Mouse (Mus musculus) forebrain, embryonic 11.5 days (tissue): ENCODE data around the gene Smarcc2. TPM values are rescaled to one million over a fixed set of nuclear protein-coding genes. Genes with fewer than 3 reads are reported as not detected.

ENCODE experiments used
- ATAC-seq: fragments of 200-750 bp; cut with Nextera tagmentation; replicated peaks from 2 replicates; pipeline ENCODE4 v1.8.0; 2017; ENCODE audit warnings: moderate TSS enrichment; ENCODE audit not compliant: low FRiP score
- DNase-seq: peaks from one replicate; pipeline ENCODE4 v3.0.0-alpha.2; 2017; ENCODE audit warnings: low spot score
- H3K27ac ChIP-seq: fragments of 300-500 bp; sonication (generic); 2 replicates; pipeline ENCODE4 v1.5.1; 2014; ENCODE audit warnings: low read depth, low read length
- H3K27me3 ChIP-seq: fragments of 300-500 bp; sonication (generic); 2 replicates; pipeline ENCODE4 v1.6.1; 2014; ENCODE audit warnings: mild to moderate bottlenecking, low read length, mixed read lengths; ENCODE audit not compliant: control insufficient read depth, insufficient read depth
- H3K36me3 ChIP-seq: fragments of 300-500 bp; sonication (generic); 2 replicates; pipeline ENCODE4 v1.6.1; 2014; ENCODE audit warnings: mild to moderate bottlenecking, low read length, moderate library complexity, mixed read lengths; ENCODE audit not compliant: control insufficient read depth, insufficient read depth
- H3K4me1 ChIP-seq: fragments of 300-500 bp; sonication (generic); replicated peaks from 2 replicates; pipeline ENCODE4 v1.6.1; 2014; ENCODE audit warnings: low read length, mixed read lengths; ENCODE audit not compliant: control insufficient read depth, insufficient read depth
- H3K4me2 ChIP-seq: fragments of 300-500 bp; sonication (generic); 2 replicates; pipeline ENCODE4 v1.6.1; 2014; ENCODE audit warnings: low read depth, mild to moderate bottlenecking, low read length, moderate library complexity, mixed read lengths; ENCODE audit not compliant: severe bottlenecking
- H3K4me3 ChIP-seq: fragments of 300-500 bp; sonication (generic); 2 replicates; pipeline ENCODE4 v1.5.1; 2014; ENCODE audit warnings: low read depth, low read length
- H3K9ac ChIP-seq: fragments of 300-500 bp; sonication (generic); 2 replicates; pipeline ENCODE4 v1.6.1; 2014; ENCODE audit warnings: low read length
- H3K9me3 ChIP-seq: fragments of 300-500 bp; sonication (generic); 2 replicates; pipeline ENCODE4 v1.6.1; 2016; ENCODE audit warnings: low read length, mixed read lengths; ENCODE audit not compliant: control insufficient read depth
- WGBS: fragments of 180-500 bp; shearing (Covaris S2); extraction: QIAGEN DNeasy Blood & Tissue Kit; methylation state at CpG from one replicate; pipeline ENCODE4 v1.1.7; 2014; 5-methylcytosine and 5-hydroxymethylcytosine counted together
- microRNA-seq: library from miRNA; unstranded; fragments of <30 nt; microRNA quantifications from one replicate; pipeline ENCODE4, GENCODE M21; 2016; ENCODE audit not compliant: insufficient number of aligned reads
- polyA plus RNA-seq: library from polyadenylated mRNA; unstranded; fragments of >200 nt; fragmentation: Nextera tagmentation; extraction: Ambion mirVana; gene quantifications from 2 replicates; pipeline ENCODE4 v1.2.1, GENCODE M21; 2014

The Smarcc2 gene
- polyA plus RNA-seq, 1 experiment from 2014 or later: 139 TPM

DNA sequence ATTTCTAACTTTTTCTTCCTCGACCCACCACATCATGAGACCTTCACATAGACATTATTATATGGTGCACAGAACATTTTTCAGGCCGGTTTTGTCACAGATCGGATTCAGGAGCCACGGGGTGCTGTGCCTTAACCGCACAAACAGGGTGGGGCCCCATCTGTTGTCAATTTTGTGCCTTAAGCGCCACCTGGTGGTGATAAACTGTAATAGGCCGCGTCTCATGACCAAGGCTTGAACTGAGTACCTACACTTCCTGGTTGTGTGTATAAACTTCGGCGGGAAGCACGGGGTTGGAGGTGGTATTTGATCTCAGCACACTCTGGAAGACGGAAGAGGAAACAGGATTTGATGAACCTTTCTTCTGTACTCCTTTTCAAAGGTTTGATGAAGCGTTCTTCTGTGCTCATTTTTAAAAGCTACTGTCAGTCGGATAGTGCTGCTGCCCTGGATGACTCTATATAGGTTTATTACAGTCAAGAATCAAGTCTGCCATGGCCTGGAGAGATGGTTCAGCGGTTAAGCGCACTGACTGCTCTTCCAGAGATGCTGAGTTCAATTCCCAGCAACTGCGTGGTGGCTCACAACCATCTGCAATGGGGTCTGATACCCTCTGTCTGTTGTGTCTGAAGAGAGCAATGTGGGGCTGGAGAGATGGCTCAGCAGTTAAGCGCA is 77.4 kb downstream of the Smarcc2 start:
- no peak overlapping the region; the same call in 1 of the 2 replicates for H3K9ac ChIP-seq
- H3K27ac ChIP-seq: no peak overlapping the region

DNA sequence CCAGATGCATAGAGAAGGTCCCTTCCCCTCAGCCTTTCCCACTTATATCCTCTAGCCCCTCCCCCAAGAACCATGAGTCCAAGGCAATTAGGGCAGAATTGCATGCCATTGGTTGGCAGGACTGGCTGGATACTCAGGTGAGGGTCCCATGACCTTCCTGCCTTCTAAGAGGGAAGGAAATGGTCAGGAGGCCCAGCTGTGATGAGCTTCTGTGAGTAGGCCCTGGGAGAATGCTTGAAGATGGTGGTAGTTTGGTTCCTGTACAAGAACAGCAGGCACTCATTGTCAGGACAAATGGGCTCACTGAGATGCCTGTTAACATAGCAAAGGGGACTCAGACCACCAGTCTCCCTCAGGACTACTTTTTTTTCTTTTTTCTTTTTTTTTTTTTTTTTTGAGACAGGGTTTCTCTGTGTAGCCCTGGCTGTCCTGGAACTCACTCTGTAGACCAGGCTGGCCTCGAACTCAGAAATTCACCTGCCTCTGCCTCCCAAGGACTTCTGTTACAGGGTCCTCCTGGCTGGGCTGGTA is 79.4 kb downstream of the Smarcc2 start:
- no peak overlapping the region for H3K4me2 ChIP-seq
- no peak overlapping the region for H3K4me3 ChIP-seq
- ATAC-seq (no peak), DNase-seq (no peak)
- WGBS: 90% methylated on average over 1 of the region's 1 CpGs
- H3K9ac ChIP-seq: no peak overlapping the region
- H3K27ac ChIP-seq: no peak overlapping the region
- H3K9me3 ChIP-seq: no peaks in the 10 kb centered on the region
- no peaks in the 10 kb centered on the region for H3K4me1 ChIP-seq
- H3K36me3 ChIP-seq: peaks cover under 1% of the 10 kb centered on the region; the same call in 1 of the 2 replicates
- H3K27me3 ChIP-seq: no peaks in the 10 kb centered on the region

More for the DNA sequence above, 77.4 kb downstream of the Smarcc2 start:
- DNase-seq (peak; percentile 90), ATAC-seq (peak; percentile 90)
- Histone ChIP-seq H3K4me1 (no peaks in the 10 kb centered on the region), H3K4me3 (no peak overlapping the region), H3K9me3 (no peaks in the 10 kb centered on the region), H3K36me3 (no peaks in the 10 kb centered on the region), H3K27me3 (no peaks in the 10 kb centered on the region), H3K4me2 (peak overlapping the region; percentile 40; the same call in 1 of the 2 replicates)
- 16% methylated on average over 18 of the region's 18 CpGs for WGBS

Small RNA genes lying within 50 kb of the gene (microRNA-seq; reads per million reads assigned to microRNA genes)
- gene Mir6916 (not detected), gene Mir8105 (not detected)

Other genes with a start within 250 kb of the Smarcc2 start
- 23.1 and 26.7 TPM in 2 replicates for gene Spryd4, start 247.4 kb upstream of the Smarcc2 start, polyA plus RNA-seq
- 0.28 and 0.55 TPM in 2 replicates for gene Mip, start 233.4 kb upstream of the Smarcc2 start, polyA plus RNA-seq
- gene Timeless, start 227.2 kb upstream of the Smarcc2 start, polyA plus RNA-seq: 81.7 and 89.7 TPM in 2 replicates
- 0.77 and 0.89 TPM in 2 replicates for gene Apon, start 205.2 kb upstream of the Smarcc2 start, polyA plus RNA-seq
- not detected in 2 replicates for gene Apof, start 190.6 kb upstream of the Smarcc2 start, polyA plus RNA-seq
- gene Stat2, start 188.7 kb upstream of the Smarcc2 start, polyA plus RNA-seq: 16.1 and 16.4 TPM in 2 replicates
- gene Il23a, start 160.5 kb upstream of the Smarcc2 start, polyA plus RNA-seq: not detected in 2 replicates
- 45.2 and 46.1 TPM in 2 replicates for gene Pan2, start 155.9 kb upstream of the Smarcc2 start, polyA plus RNA-seq
- 222 and 224 TPM in 2 replicates for gene Cnpy2, start 136.8 kb upstream of the Smarcc2 start, polyA plus RNA-seq
- gene Cs, start 121.5 kb upstream of the Smarcc2 start, polyA plus RNA-seq: 263 and 278 TPM in 2 replicates
- 21.0 and 23.1 TPM in 2 replicates for gene Coq10a, start 90.3 kb upstream of the Smarcc2 start, polyA plus RNA-seq
- 13.3 and 15.4 TPM in 2 replicates for gene Ankrd52, start 82.1 kb upstream of the Smarcc2 start, polyA plus RNA-seq
- 0.24 TPM in 1 of 2 replicates, not detected in the other for gene Slc39a5, start 58.0 kb upstream of the Smarcc2 start, polyA plus RNA-seq
- gene Nabp2, start 47.8 kb upstream of the Smarcc2 start, polyA plus RNA-seq: 151 TPM in 2 replicates
- 41.5 and 47.9 TPM in 2 replicates for gene Rnf41, start 47.6 kb upstream of the Smarcc2 start, polyA plus RNA-seq
- 620 and 659 TPM in 2 replicates for gene Myl6, start 34.9 kb downstream of the Smarcc2 start, polyA plus RNA-seq
- gene Myl6b, start 39.4 kb downstream of the Smarcc2 start, polyA plus RNA-seq: 3.0 and 3.4 TPM in 2 replicates
- gene Esyt1, start 66.6 kb downstream of the Smarcc2 start, polyA plus RNA-seq: 15.2 and 18.1 TPM in 2 replicates
- gene Zc3h10, start 88.5 kb downstream of the Smarcc2 start, polyA plus RNA-seq: 16.3 and 17.5 TPM in 2 replicates
- 3,049 and 3,079 TPM in 2 replicates for gene Rpl41, start 90.1 kb downstream of the Smarcc2 start, polyA plus RNA-seq
- gene Pa2g4, start 106.7 kb downstream of the Smarcc2 start, polyA plus RNA-seq: 249 and 269 TPM in 2 replicates
- 1.2 TPM in 2 replicates for gene Erbb3, start 130.4 kb downstream of the Smarcc2 start, polyA plus RNA-seq
- 576 and 629 TPM in 2 replicates for gene Rps26, start 167.5 kb downstream of the Smarcc2 start, polyA plus RNA-seq
- 4.1 and 5.8 TPM in 2 replicates for gene Ikzf4, start 186.7 kb downstream of the Smarcc2 start, polyA plus RNA-seq
- 10.8 and 11.7 TPM in 2 replicates for gene Suox, start 214.8 kb downstream of the Smarcc2 start, polyA plus RNA-seq
- gene Rab5b, start 237.0 kb downstream of the Smarcc2 start, polyA plus RNA-seq: 78.8 and 79.1 TPM in 2 replicates
- gene Pmel, start 244.9 kb downstream of the Smarcc2 start, polyA plus RNA-seq: 1.8 and 4.5 TPM in 2 replicates
- 119 and 120 TPM in 2 replicates for gene Cdk2, start 245.8 kb downstream of the Smarcc2 start, polyA plus RNA-seq